Mouse (Mus musculus) kidney, adult 2 months (tissue): ENCODE measurements around the gene Pole3.

Experiments
- CTCF ChIP-seq: fragments of 200-500 bp; conservative IDR thresholded peaks from 2 replicates; pipeline ENCODE4 v1.5.1; 2011; ENCODE audit warnings: low read depth, mild to moderate bottlenecking, control low read depth, low read length, moderate library complexity, mixed read lengths; ENCODE audit not compliant: insufficient read depth, insufficient read length
- POLR2A ChIP-seq: fragments of 200-500 bp; IDR thresholded peaks from one replicate; pipeline ENCODE4 v1.6.1; 2011; ENCODE audit warnings: low read depth, low read length, control low read depth

GRCm38 (mm10) chr4:62517538-62518415, 7.1 kb downstream of the Pole3 start:
- TF ChIP-seq CTCF (no peak), POLR2A (no peak)
